In genomic region chrX:107816218-107816554, GRCm38 (mm10) we compare ENCODE assay signal across 8 mouse cellular contexts. TPM values are rescaled to one million over a fixed set of nuclear protein-coding genes. Genes with fewer than 3 reads are reported as not detected.
DNase-seq lines count a peak whose midpoint lies in the region; ATAC-seq and TF ChIP-seq lines count a peak whose summit lies in the region.

TSS of gene 2610002M06Rik (minus strand) at chrX:107816334.

- peak within 1 kb of the TSS; percentile 58 for H3K4me2 ChIP-seq in hindbrain, postnatal 0 days (ENCODE audit: low read depth, low read length)

- ATAC-seq in hindbrain, postnatal 0 days, result peak; percentile 98
- peak; percentile 99 for ATAC-seq in megakaryocyte, adult 5-6 weeks (ENCODE audit: poor library complexity, severe bottlenecking)

- no peaks in the 10 kb centered on the region for H3K27me3 ChIP-seq in hindbrain, postnatal 0 days (ENCODE audit: insufficient read depth, low read length)

- H3K9ac ChIP-seq in hindbrain, postnatal 0 days (replicated peaks; ENCODE audit: low read length), result peak within 1 kb of the TSS; percentile 63

- H3K4me1 ChIP-seq in hindbrain, postnatal 0 days (ENCODE audit: insufficient read depth, low read length), result no peaks in the 10 kb centered on the region

- TF ChIP-seq CTCF in hindbrain, postnatal 0 days (IDR thresholded peaks at IDR 0.05; ENCODE audit: low read depth), result peak; percentile 73
- peak; percentile 59 for TF ChIP-seq CTCF in left cerebral cortex, adult 2 months (IDR thresholded peaks at IDR 0.05)

- intact Hi-C loops in left cerebral cortex, adult 2 months (cut with DNase I), result loop anchor here (1.0 to 10.0 kb wide), 2 partner anchors 721 to 1199 kb away; partner anchors contain the start of gene Hmgn5

- H3K9me3 ChIP-seq in hindbrain, postnatal 0 days (ENCODE audit: low read length), result no peaks in the 10 kb centered on the region

- peak within 1 kb of the TSS; percentile 56 for H3K4me3 ChIP-seq in hindbrain, postnatal 0 days (ENCODE audit: low read length)
- peak within 1 kb of the TSS; percentile 57 for H3K4me3 ChIP-seq in left cerebral cortex, adult 2 months

- no peaks in the 10 kb centered on the region for H3K36me3 ChIP-seq in hindbrain, postnatal 0 days (ENCODE audit: insufficient read depth, low read length)

- peak; percentile 92 for DNase-seq in ZHBTc4 (ENCODE audit: low read depth, low spot score)
- DNase-seq in cerebellum, postnatal 4 days (ENCODE audit: low spot score in 2 of 2), result peak; percentile 47 to 83
- DNase-seq in gastrocnemius, adult 18-20 months (ENCODE audit: low spot score), result peak; percentile 86
- DNase-seq in hindbrain, postnatal 0 days (ENCODE audit: low spot score), result peak; percentile 93
- peak; percentile 65 to 75 for DNase-seq in left cerebral cortex, adult 2 months (ENCODE audit: extremely low spot score in 1 of 2, low spot score in 2 of 2)
- DNase-seq in right cerebral cortex, postnatal 14 days, result peak; percentile 83
- DNase-seq in urinary bladder, postnatal 36 days (ENCODE audit: low spot score in 2 of 2), result peak; percentile 76 to 84

- WGBS in hindbrain, postnatal 0 days, result 34% methylated on average over 25 of the region's 28 CpGs

- 0 out of 2 replicates have a peak within 1 kb of the TSS, but pooled peaks have one; percentile 15 for H3K27ac ChIP-seq in hindbrain, postnatal 0 days
- peak within 1 kb of the TSS; percentile 59 for H3K27ac ChIP-seq in left cerebral cortex, adult 2 months

RNA-seq across cellular contexts. Expression of gene 2610002M06Rik, which starts in this region (rescaled TPM):
- 1 to 10 TPM; 5.3 to 6.1 TPM for total RNA-seq in gastrocnemius, adult 18-20 months (2021)
- 25.6 and 27.1 TPM in 2 replicates for total RNA-seq in hindbrain, postnatal 0 days (2014; rRNA removed)
- 17.5 TPM in 2 replicates for polyA plus RNA-seq in hindbrain, postnatal 0 days (2015; fragmentation: Nextera tagmentation; extraction: Ambion mirVana)
- total RNA-seq in left cerebral cortex, adult 2 months (2021), result 10 to 100 TPM; 29.2 to 34.5 TPM
- 15.7 and 16.3 TPM in 2 replicates for total RNA-seq in megakaryocyte, adult 5-6 weeks (2015)
- 9.8 TPM in 2 replicates for total RNA-seq in megakaryocyte, adult 5-6 weeks (2017)

Comparison
In these comparisons a context has a peak if more than half of its experiments do, and no peak if none do; other contexts are left out.
1. Peak in every context shown above with its lines: DNase-seq, ATAC-seq, H3K4me3 ChIP-seq and H3K27ac ChIP-seq.